Mouse (Mus musculus): ENCODE data around the gene Olfr394. TPM values are rescaled to one million over a fixed set of nuclear protein-coding genes. Genes with fewer than 3 reads are reported as not detected.

Olfr394 gene
- not detected for polyA plus RNA-seq (2014; fragmentation: Illumina TruSeq; extraction: RNeasy Lipid Tissue Mini Kit (QIAGEN cat#74804))

GRCm38 (mm10) chr11:73890671-73891070 is at the start of gene Olfr394:
Gene Olfr394 (minus strand): TSS chr11:73890771.

GRCm38 (mm10) chr11:73936377-73936776 is 45.8 kb upstream of the Olfr394 start, which contains the start of gene Olfr23:
Gene Olfr23 (plus strand): TSS chr11:73936677.

GRCm38 (mm10) chr11:73909199-73909598 is 18.6 kb upstream of the Olfr394 start, which contains the start of gene Olfr395:
Gene Olfr395 (minus strand): TSS chr11:73909299.

GRCm38 (mm10) chr11:73851354-73851753 is 39.2 kb downstream of the Olfr394 start, which contains the start of gene Olfr393:
Gene Olfr393 (minus strand): TSS chr11:73851454.

Other genes starting within 250 kb of the Olfr394 start
- 8.8 TPM for gene Zfp735, start 202.0 kb downstream of the Olfr394 start, polyA plus RNA-seq (2014; fragmentation: Illumina TruSeq; extraction: RNeasy Lipid Tissue Mini Kit (QIAGEN cat#74804))
- gene Olfr389, start 110.1 kb downstream of the Olfr394 start, polyA plus RNA-seq (2014; fragmentation: Illumina TruSeq; extraction: RNeasy Lipid Tissue Mini Kit (QIAGEN cat#74804)) = not detected
- not detected for gene Olfr390, start 107.8 kb downstream of the Olfr394 start, polyA plus RNA-seq (2014; fragmentation: Illumina TruSeq; extraction: RNeasy Lipid Tissue Mini Kit (QIAGEN cat#74804))
- not detected for gene Olfr391-ps, start 87.7 kb downstream of the Olfr394 start, polyA plus RNA-seq (2014; fragmentation: Illumina TruSeq; extraction: RNeasy Lipid Tissue Mini Kit (QIAGEN cat#74804))
- not detected for gene Olfr392, start 73.7 kb downstream of the Olfr394 start, polyA plus RNA-seq (2014; fragmentation: Illumina TruSeq; extraction: RNeasy Lipid Tissue Mini Kit (QIAGEN cat#74804))
- not detected for gene Olfr393, start 39.3 kb downstream of the Olfr394 start, polyA plus RNA-seq (2014; fragmentation: Illumina TruSeq; extraction: RNeasy Lipid Tissue Mini Kit (QIAGEN cat#74804))
- not detected for gene Olfr395, start 18.5 kb upstream of the Olfr394 start, polyA plus RNA-seq (2014; fragmentation: Illumina TruSeq; extraction: RNeasy Lipid Tissue Mini Kit (QIAGEN cat#74804))
- gene Olfr23, start 45.9 kb upstream of the Olfr394 start, polyA plus RNA-seq (2014; fragmentation: Illumina TruSeq; extraction: RNeasy Lipid Tissue Mini Kit (QIAGEN cat#74804)) = not detected
- not detected for gene Olfr397, start 70.0 kb upstream of the Olfr394 start, polyA plus RNA-seq (2014; fragmentation: Illumina TruSeq; extraction: RNeasy Lipid Tissue Mini Kit (QIAGEN cat#74804))
- gene Olfr398, start 99.6 kb upstream of the Olfr394 start, polyA plus RNA-seq (2014; fragmentation: Illumina TruSeq; extraction: RNeasy Lipid Tissue Mini Kit (QIAGEN cat#74804)) = not detected
- gene Olfr139, start 165.8 kb upstream of the Olfr394 start, polyA plus RNA-seq (2014; fragmentation: Illumina TruSeq; extraction: RNeasy Lipid Tissue Mini Kit (QIAGEN cat#74804)) = not detected
- not detected for gene Olfr399, start 165.8 kb upstream of the Olfr394 start, polyA plus RNA-seq (2014; fragmentation: Illumina TruSeq; extraction: RNeasy Lipid Tissue Mini Kit (QIAGEN cat#74804))
- gene Zfp616, start 179.2 kb upstream of the Olfr394 start, polyA plus RNA-seq (2014; fragmentation: Illumina TruSeq; extraction: RNeasy Lipid Tissue Mini Kit (QIAGEN cat#74804)) = 7.3 TPM
- not detected for gene Olfr401, start 222.9 kb upstream of the Olfr394 start, polyA plus RNA-seq (2014; fragmentation: Illumina TruSeq; extraction: RNeasy Lipid Tissue Mini Kit (QIAGEN cat#74804))